Mouse (Mus musculus) stomach, postnatal 0 days (tissue): ENCODE measurements around the gene Rsph14. TPM values are rescaled to one million over a fixed set of nuclear protein-coding genes. Genes with fewer than 3 reads are reported as not detected.

Source experiments
- ATAC-seq: fragments of 200-750 bp; cut with Nextera tagmentation; 2 replicates; pipeline ENCODE4 v1.8.0; 2017; ENCODE audit not compliant: low FRiP score, low TSS enrichment
- DNase-seq: peaks from one replicate; pipeline ENCODE4 v3.0.0-alpha.2; 2016; ENCODE audit warnings: low spot score
- H3K27ac ChIP-seq: fragments of 300-500 bp; sonication (generic); replicated peaks from 2 replicates; pipeline ENCODE4 v1.5.1; 2014; ENCODE audit warnings: mild to moderate bottlenecking, control low read depth
- H3K27me3 ChIP-seq: fragments of 300-500 bp; sonication (generic); 2 replicates; pipeline ENCODE4 v1.6.1; 2014; ENCODE audit warnings: low read length; ENCODE audit not compliant: control insufficient read depth, insufficient read depth
- H3K36me3 ChIP-seq: fragments of 300-500 bp; sonication (generic); 2 replicates; pipeline ENCODE4 v1.6.1; 2014; ENCODE audit warnings: low read length, mixed read lengths; ENCODE audit not compliant: control insufficient read depth, insufficient read depth
- H3K4me1 ChIP-seq: fragments of 300-500 bp; sonication (generic); replicated peaks from 2 replicates; pipeline ENCODE4 v1.6.1; 2014; ENCODE audit warnings: antibody characterized with exemption; ENCODE audit not compliant: control insufficient read depth, insufficient read depth
- H3K4me2 ChIP-seq: fragments of 300-500 bp; sonication (generic); replicated peaks from 2 replicates; pipeline ENCODE4 v1.6.1; 2014; ENCODE audit warnings: low read depth, mild to moderate bottlenecking, control low read depth, moderate library complexity
- H3K4me3 ChIP-seq: fragments of 300-500 bp; sonication (generic); 2 replicates; pipeline ENCODE4 v1.5.1; 2014; ENCODE audit warnings: low read depth, low read length, control low read depth
- H3K9ac ChIP-seq: fragments of 300-500 bp; sonication (generic); 2 replicates; pipeline ENCODE4 v1.6.1; 2014; ENCODE audit warnings: mild to moderate bottlenecking, low read length, control low read depth, mixed read lengths
- H3K9me3 ChIP-seq: fragments of 300-500 bp; sonication (generic); 2 replicates; pipeline ENCODE4 v1.6.1; 2016; ENCODE audit warnings: low read length; ENCODE audit not compliant: control insufficient read depth
- CTCF ChIP-seq: IDR thresholded peaks from 2 replicates; pipeline ENCODE4 v1.5.1; 2016; ENCODE audit warnings: antibody characterized with exemption, low read depth, mild to moderate bottlenecking, moderate library complexity
- EP300 ChIP-seq: optimal IDR thresholded peaks from 2 replicates; pipeline ENCODE3; 2016; ENCODE audit warnings: antibody characterized with exemption
- WGBS: fragments of 180-500 bp; shearing (Covaris S2); extraction: QIAGEN DNeasy Blood & Tissue Kit; methylation state at CpG from one replicate; pipeline ENCODE4 v1.1.7; 2014; 5-methylcytosine and 5-hydroxymethylcytosine counted together
- polyA plus RNA-seq: library from polyadenylated mRNA; unstranded; fragments of >200 nt; fragmentation: Nextera tagmentation; extraction: Ambion mirVana; gene quantifications from 2 replicates; pipeline ENCODE4 v1.2.1, GENCODE M21; 2015

The Rsph14 gene
- polyA plus RNA-seq, 1 experiment from 2014 or later: not detected

- Histone ChIP-seq H3K4me2 (peak overlapping the region; percentile 17; the same call in 1 of the 2 replicates), H3K27me3 (no peaks in the 10 kb centered on the region), H3K9me3 (no peaks in the 10 kb centered on the region), H3K4me3 (no peak overlapping the region), H3K27ac (no peak overlapping the region), H3K9ac (no peak overlapping the region), H3K36me3 (no peaks in the 10 kb centered on the region), H3K4me1 (no peaks in the 10 kb centered on the region)
- ATAC-seq (no peak), DNase-seq (peak; percentile 59)
- WGBS: 25% methylated on average over 21 of the region's 21 CpGs
- peak; percentile 75 for TF ChIP-seq CTCF
- TF ChIP-seq EP300: no peak
Measured at GRCm38 (mm10) chr10:74925324-74925723, 107.1 kb downstream of the Rsph14 start.

GRCm38 (mm10) chr10:74924274-74924673, 108.1 kb downstream of the Rsph14 start:
- 92% methylated on average over 14 of the region's 14 CpGs for WGBS

GRCm38 (mm10) chr10:74922763-74923162, 109.6 kb downstream of the Rsph14 start:
- 55% methylated on average over 6 of the region's 6 CpGs for WGBS
- no peaks in the 10 kb centered on the region for H3K36me3 ChIP-seq
- DNase-seq: peak; percentile 41
- no peaks in the 10 kb centered on the region for H3K4me1 ChIP-seq
- H3K4me3 ChIP-seq: no peak overlapping the region
- TF ChIP-seq CTCF: peak; percentile 82
- no peak for TF ChIP-seq EP300
- H3K27ac ChIP-seq: no peak overlapping the region
- H3K4me2 ChIP-seq: no peak overlapping the region
- ATAC-seq: peak; percentile 77
- H3K9me3 ChIP-seq: no peaks in the 10 kb centered on the region
- no peak overlapping the region for H3K9ac ChIP-seq
- no peaks in the 10 kb centered on the region for H3K27me3 ChIP-seq

More at GRCm38 (mm10) chr10:74924274-74924673, 108.1 kb downstream of the Rsph14 start:
- no peak for ATAC-seq
- no peak overlapping the region for H3K4me3 ChIP-seq
- DNase-seq: no peak
- TF ChIP-seq EP300: no peak
- TF ChIP-seq CTCF: no peak
- no peaks in the 10 kb centered on the region for H3K9me3 ChIP-seq
- H3K4me1 ChIP-seq: no peaks in the 10 kb centered on the region
- H3K27me3 ChIP-seq: no peaks in the 10 kb centered on the region
- H3K9ac ChIP-seq: no peak overlapping the region
- no peak overlapping the region for H3K27ac ChIP-seq
- H3K4me2 ChIP-seq: no peak overlapping the region
- no peaks in the 10 kb centered on the region for H3K36me3 ChIP-seq

- Histone ChIP-seq H3K27me3 (no peaks in the 10 kb centered on the region), H3K4me3 (no peak overlapping the region), H3K9ac (no peak overlapping the region), H3K4me2 (no peak overlapping the region), H3K9me3 (no peaks in the 10 kb centered on the region), H3K4me1 (no peaks in the 10 kb centered on the region), H3K36me3 (no peaks in the 10 kb centered on the region), H3K27ac (no peak overlapping the region)
- WGBS: 82% methylated on average over 11 of the region's 11 CpGs
- ATAC-seq (no peak), DNase-seq (no peak)
- TF ChIP-seq CTCF: no peak
- TF ChIP-seq EP300: no peak
Measured at GRCm38 (mm10) chr10:74921614-74922013, 110.8 kb downstream of the Rsph14 start.

- WGBS: 30% methylated on average over 17 of the region's 17 CpGs
- Histone ChIP-seq H3K27me3 (no peaks in the 10 kb centered on the region), H3K36me3 (no peaks in the 10 kb centered on the region), H3K9ac (no peak overlapping the region), H3K9me3 (no peaks in the 10 kb centered on the region), H3K4me3 (no peak overlapping the region), H3K4me1 (no peaks in the 10 kb centered on the region), H3K4me2 (0 out of 2 replicates have a peak overlapping the region, but pooled peaks have one; percentile 27), H3K27ac (no peak overlapping the region)
- peak; percentile 80 for DNase-seq
- TF ChIP-seq EP300 (no peak), CTCF (peak; percentile 97)
- ATAC-seq: peak; percentile 71
Measured at GRCm38 (mm10) chr10:74920853-74921567, 111.4 kb downstream of the Rsph14 start.

GRCm38 (mm10) chr10:74919277-74919676, 113.1 kb downstream of the Rsph14 start:
- H3K27ac ChIP-seq: no peak overlapping the region
- H3K4me3 ChIP-seq: no peak overlapping the region
- no peaks in the 10 kb centered on the region for H3K4me1 ChIP-seq
- no peak overlapping the region for H3K9ac ChIP-seq
- no peak overlapping the region for H3K4me2 ChIP-seq
- TF ChIP-seq CTCF (no peak), EP300 (no peak)
- H3K27me3 ChIP-seq: no peaks in the 10 kb centered on the region
- H3K36me3 ChIP-seq: no peaks in the 10 kb centered on the region
- no peaks in the 10 kb centered on the region for H3K9me3 ChIP-seq
- WGBS: 33% methylated on average over 5 of the region's 5 CpGs
- ATAC-seq: no peak
- DNase-seq: no peak
